Mouse (Mus musculus) MEL (cell line): ENCODE results near the gene Telo2. TPM values are rescaled to one million over a fixed set of nuclear protein-coding genes. Genes with fewer than 3 reads are reported as not detected.
A peak's percentile ranks its signal among the peaks of the same experiment; 100 is the strongest.
"Not testable (repeated sequence)": the region's sequence is repeated elsewhere in the genome, so short reads cannot be mapped to it uniquely, and the experiment has no call there.

ENCODE experiments used
- DNase-seq: peaks from one replicate; pipeline ENCODE4 v3.0.0; 2011; ENCODE audit warnings: low read depth, low spot score
- H3K27ac ChIP-seq: 2 replicates; pipeline ENCODE4 v1.5.1; 2012; ENCODE audit warnings: low read depth, mild to moderate bottlenecking, control low read depth, low read length, moderate library complexity; ENCODE audit not compliant: control insufficient read depth
- H3K27me3 ChIP-seq, 2 experiments: fragments of 150-350 bp in 1 of 2; sonication (generic) in 1 of 2; 2 replicates each; pipeline ENCODE4 v1.6.1; 2012; ENCODE audit warnings: low read length in 2 of 2, mild to moderate bottlenecking in 2 of 2, improper control_type of control experiment in 1 of 2, moderate library complexity in 1 of 2; ENCODE audit not compliant: insufficient read depth in 2 of 2, control insufficient read depth in 1 of 2
- H3K36me3 ChIP-seq, 2 experiments: 2 replicates each; pipeline ENCODE4 v1.6.1; 2012 to 2014; ENCODE audit warnings: low read length in 2 of 2, improper control_type of control experiment in 1 of 2, inconsistent platforms in 1 of 2, mild to moderate bottlenecking in 1 of 2; ENCODE audit not compliant: insufficient read depth in 2 of 2, control insufficient read depth in 1 of 2
- H3K4me1 ChIP-seq, 2 experiments: fragments of 150-350 bp in 1 of 2; sonication (generic) in 1 of 2; 2 replicates each; pipeline ENCODE4 v1.6.1; 2012; ENCODE audit warnings: low read length in 2 of 2, improper control_type of control experiment in 1 of 2, mild to moderate bottlenecking in 1 of 2; ENCODE audit not compliant: insufficient read depth in 2 of 2, control insufficient read depth in 1 of 2
- H3K4me3 ChIP-seq, 2 experiments: fragments of 150-350 bp in 1 of 2; sonication (generic) in 1 of 2; 2 replicates each; pipeline ENCODE4 v1.5.1; 2012; ENCODE audit warnings: low read depth in 2 of 2, low read length in 2 of 2, mild to moderate bottlenecking in 2 of 2, moderate library complexity in 2 of 2, control low read depth in 1 of 2, improper control_type of control experiment in 1 of 2; ENCODE audit not compliant: control insufficient read depth in 1 of 2, insufficient read depth in 1 of 2
- H3K79me2 ChIP-seq: 2 replicates; pipeline ENCODE4 v1.6.1; 2012; ENCODE audit warnings: mild to moderate bottlenecking, low read length, moderate library complexity; ENCODE audit not compliant: control insufficient read depth, poor library complexity, insufficient read depth
- H3K9ac ChIP-seq: 2 replicates; pipeline ENCODE4 v1.6.1; 2012; ENCODE audit warnings: low read depth, mild to moderate bottlenecking, control low read depth, low read length, moderate library complexity; ENCODE audit not compliant: control insufficient read depth, poor library complexity, severe bottlenecking
- H3K9me3 ChIP-seq: fragments of 150-350 bp; sonication (generic); replicated peaks from 2 replicates; pipeline ENCODE4 v1.6.1; 2012; ENCODE audit warnings: mild to moderate bottlenecking, low read length, improper control_type of control experiment, moderate library complexity; ENCODE audit not compliant: insufficient read depth
- BHLHE40 ChIP-seq: IDR thresholded peaks from 2 replicates; pipeline ENCODE4 v1.6.1; 2012; ENCODE audit warnings: low read depth, mild to moderate bottlenecking, inconsistent platforms, low read length, improper control_type of control experiment, borderline replicate concordance
- CHD1 ChIP-seq: IDR thresholded peaks from 2 replicates; pipeline ENCODE4 v1.6.1; 2012; ENCODE audit warnings: low read depth, mild to moderate bottlenecking, inconsistent platforms, low read length, improper control_type of control experiment
- CTCF ChIP-seq, 3 experiments: IDR thresholded peaks in 2 of 3; conservative IDR thresholded peaks in 1 of 3; 2 replicates each; pipeline ENCODE4 v1.5.1; 2011 to 2012; ENCODE audit warnings: low read length in 3 of 3, low read depth in 2 of 3, mild to moderate bottlenecking in 2 of 3, improper control_type of control experiment in 1 of 3, inconsistent platforms in 1 of 3, mixed read lengths in 1 of 3, moderate library complexity in 1 of 3; ENCODE audit not compliant: control insufficient read depth in 1 of 3, insufficient read depth in 1 of 3, poor library complexity in 1 of 3, severe bottlenecking in 1 of 3
- E2F4 ChIP-seq: IDR thresholded peaks from 2 replicates; pipeline ENCODE4 v1.6.1; 2011; ENCODE audit warnings: low read depth, low read length, improper control_type of control experiment, borderline replicate concordance
- ELF1 ChIP-seq: IDR thresholded peaks from 2 replicates; pipeline ENCODE4 v1.6.1; 2014; ENCODE audit warnings: low read depth, mild to moderate bottlenecking, inconsistent platforms, low read length, improper control_type of control experiment, moderate library complexity
- EP300 ChIP-seq, 2 experiments: IDR thresholded peaks; 2 replicates each; pipeline ENCODE4 v1.6.1; 2011; ENCODE audit warnings: improper control_type of control experiment in 2 of 2, low read length in 2 of 2, low read depth in 1 of 2, mild to moderate bottlenecking in 1 of 2
- ETS1 ChIP-seq: IDR thresholded peaks from 2 replicates; pipeline ENCODE4 v1.6.1; 2012; ENCODE audit warnings: low read depth, mild to moderate bottlenecking, inconsistent platforms, low read length, improper control_type of control experiment, moderate library complexity
- HCFC1 ChIP-seq: IDR thresholded peaks from 2 replicates; pipeline ENCODE4 v1.6.1; 2012; ENCODE audit warnings: low read depth, mild to moderate bottlenecking, inconsistent platforms, low read length, improper control_type of control experiment, moderate library complexity
- JUND ChIP-seq: IDR thresholded peaks from 2 replicates; pipeline ENCODE4 v1.6.1; 2011; ENCODE audit warnings: low read depth, mild to moderate bottlenecking, improper control_type of control experiment, low read length
- KAT2A ChIP-seq: conservative IDR thresholded peaks from 2 replicates; pipeline ENCODE4 v1.6.1; 2012; ENCODE audit warnings: low read depth, low read length, improper control_type of control experiment, inconsistent platforms
- MAFK ChIP-seq: IDR thresholded peaks from 2 replicates; pipeline ENCODE4 v1.6.1; 2011; ENCODE audit warnings: low read depth, mild to moderate bottlenecking, low read length, improper control_type of control experiment, borderline replicate concordance
- MAX ChIP-seq: IDR thresholded peaks from 2 replicates; pipeline ENCODE4 v1.6.1; 2011; ENCODE audit warnings: low read length, improper control_type of control experiment
- MEF2A ChIP-seq: IDR thresholded peaks from 2 replicates; pipeline ENCODE4 v1.6.1; 2014; ENCODE audit warnings: low read depth, mild to moderate bottlenecking, inconsistent platforms, low read length, improper control_type of control experiment; ENCODE audit not compliant: poor library complexity, insufficient replicate concordance, severe bottlenecking; ENCODE audit errors: extremely low read depth
- MXI1 ChIP-seq: IDR thresholded peaks from 2 replicates; pipeline ENCODE4 v1.6.1; 2011; ENCODE audit warnings: mild to moderate bottlenecking, low read depth, low read length, improper control_type of control experiment
- MYB ChIP-seq: IDR thresholded peaks from 2 replicates; pipeline ENCODE4 v1.6.1; 2011; ENCODE audit warnings: mild to moderate bottlenecking, low read depth, low read length, improper control_type of control experiment
- NELFE ChIP-seq: IDR thresholded peaks from 2 replicates; pipeline ENCODE4 v1.6.1; 2011; ENCODE audit warnings: low read depth, low read length, improper control_type of control experiment
- NRF1 ChIP-seq: IDR thresholded peaks from 2 replicates; pipeline ENCODE4 v1.6.1; 2014; ENCODE audit warnings: low read depth, mild to moderate bottlenecking, inconsistent platforms, low read length, improper control_type of control experiment, moderate library complexity; ENCODE audit not compliant: poor library complexity, insufficient read depth, severe bottlenecking
- POLR2AphosphoS5 ChIP-seq: IDR thresholded peaks from 2 replicates; pipeline ENCODE4 v1.6.1; 2012; ENCODE audit warnings: low read depth, borderline replicate concordance, mild to moderate bottlenecking, inconsistent platforms, low read length, moderate library complexity, mixed read lengths
- RAD21 ChIP-seq: IDR thresholded peaks from 2 replicates; pipeline ENCODE4 v1.6.1; 2011; ENCODE audit warnings: mild to moderate bottlenecking, low read depth, low read length, improper control_type of control experiment
- SIN3A ChIP-seq: IDR thresholded peaks from 2 replicates; pipeline ENCODE4 v1.6.1; 2012; ENCODE audit warnings: low read length, improper control_type of control experiment, inconsistent platforms
- TBP ChIP-seq: IDR thresholded peaks from 2 replicates; pipeline ENCODE4 v1.8.0; 2011; ENCODE audit warnings: low read depth, low read length, improper control_type of control experiment
- TCF12 ChIP-seq: IDR thresholded peaks from 2 replicates; pipeline ENCODE4 v1.6.1; 2014; ENCODE audit warnings: low read depth, mild to moderate bottlenecking, inconsistent platforms, low read length, improper control_type of control experiment, moderate library complexity
- USF1 ChIP-seq: IDR thresholded peaks from 2 replicates; pipeline ENCODE4 v1.6.1; 2014; ENCODE audit warnings: low read depth, mild to moderate bottlenecking, inconsistent platforms, low read length, improper control_type of control experiment, moderate library complexity
- ZC3H11A ChIP-seq: IDR thresholded peaks from 2 replicates; pipeline ENCODE4 v1.6.1; 2012; ENCODE audit warnings: low read depth, mild to moderate bottlenecking, inconsistent platforms, low read length, improper control_type of control experiment
- polyA plus RNA-seq, 2 experiments: library from polyadenylated mRNA; stranded (reverse) in 1 of 2; unstranded in 1 of 2; fragments of >175 nt in 1 of 2; fragments of >200 nt in 1 of 2; gene quantifications; 2 replicates each; pipeline versions ENCODE4 v1.2.1 to v1.2.4; 2012; ENCODE audit warnings: low replicate concordance in 2 of 2, low read depth in 1 of 2; ENCODE audit not compliant: insufficient read length in 2 of 2, insufficient read depth in 1 of 2, missing spikeins in 1 of 2
- total RNA-seq: library from RNA; depleted of rRNA; stranded (reverse); fragments of 300-350 nt; gene quantifications from 2 replicates; pipeline ENCODE4 v1.2.3, GENCODE M21; 2012

The Telo2 gene
- total and polyA plus RNA-seq, 3 experiments, result 20.0 to 20.9 TPM; not detected in 1

- TF ChIP-seq POLR2AphosphoS5 (no peak), SIN3A (0 out of 2 replicates have a peak, but pooled peaks have one; percentile 31), HCFC1 (no peak), ELF1 (no peak), MEF2A (no peak), KAT2A (no peak), TCF12 (no peak), MYB (no peak), USF1 (no peak), TBP (0 out of 2 replicates have a peak, but pooled peaks have one; percentile 6), CHD1 (no peak), EP300 (IDR thresholded peaks at IDR 0.05; ENCODE audit: low read depth in 1 of 2, low read length in 2 of 2) (peak in 1 of 2 experiments; percentile 21; a peak in 2 of 4 replicates), NELFE (no peak), CTCF (IDR thresholded peaks at IDR 0.05 in 2 of 3, conservative IDR thresholded peaks at IDR 0.05 in 1 of 3; ENCODE audit: control insufficient read depth in 1 of 3, insufficient read depth in 1 of 3, low read depth in 2 of 3, low read length in 3 of 3, poor library complexity in 1 of 3, severe bottlenecking in 1 of 3) (no peak), ZC3H11A (no peak), ETS1 (peak; percentile 81), MXI1 (no peak), MAFK (peak; percentile 99), MAX (no peak), RAD21 (no peak), E2F4 (no peak), NRF1 (no peak), JUND (no peak), BHLHE40 (no peak)
- TF ChIP-seq, all 39 proteins: peak for 5
- 0 out of 4 replicates have a peak overlapping the region, but pooled peaks have one; percentile 1 to 13 for H3K4me3 ChIP-seq
- H3K4me1 ChIP-seq, result peaks cover 0 to 4% of the 10 kb centered on the region in 2 experiments; a peak in 3 of 4 replicates
- no peaks in the 10 kb centered on the region for H3K79me2 ChIP-seq
- no peaks in the 10 kb centered on the region for H3K36me3 ChIP-seq
- peak overlapping the region; percentile 0; the same call in 1 of the 2 replicates for H3K27ac ChIP-seq
- no peaks in the 10 kb centered on the region for H3K9me3 ChIP-seq
- H3K9ac ChIP-seq, result no peak overlapping the region
- DNase-seq, result peak; percentile 82
- H3K27me3 ChIP-seq, result peaks cover 0 to 6% of the 10 kb centered on the region in 2 experiments; a peak in 3 of 4 replicates
Measured at GRCm38 (mm10) chr17:25127079-25127478, 11.3 kb upstream of the Telo2 start.

DNA sequence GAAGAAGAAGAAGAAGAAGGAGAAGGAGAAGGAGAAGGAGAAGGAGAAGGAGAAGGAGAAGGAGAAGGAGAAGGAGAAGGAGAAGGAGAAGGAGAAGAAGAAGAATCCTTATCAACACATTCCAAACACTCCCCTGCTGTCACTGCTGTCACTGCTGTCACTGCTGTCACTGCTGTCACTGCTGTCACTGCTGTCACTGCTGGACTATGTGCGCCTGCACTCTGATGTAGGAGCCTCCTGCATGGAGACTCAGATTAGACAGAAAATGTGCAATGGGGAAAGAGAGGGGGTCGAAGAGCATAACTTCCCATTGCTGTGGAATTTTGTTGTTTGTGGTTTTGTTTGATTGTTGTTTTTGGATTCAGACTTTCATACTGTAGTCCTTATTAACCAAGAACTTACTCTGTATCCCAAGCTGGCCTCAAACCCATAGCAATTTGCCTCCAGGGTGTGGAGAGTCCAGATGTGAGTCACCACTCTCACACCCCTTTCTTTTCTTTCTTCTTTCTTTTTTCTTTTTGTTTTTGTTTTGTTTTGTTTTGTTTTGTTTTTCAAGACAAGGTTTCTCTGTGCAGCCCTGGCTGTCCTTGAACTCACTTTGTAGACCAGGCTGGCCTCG, 9.8 kb upstream of the Telo2 start:
- H3K9ac ChIP-seq, H3K79me2 ChIP-seq, H3K27ac ChIP-seq, H3K36me3 ChIP-seq, H3K4me1 ChIP-seq, H3K9me3 ChIP-seq, H3K4me3 ChIP-seq, H3K27me3 ChIP-seq: not testable (repeated sequence)
- peak; percentile 15 for DNase-seq
